Mouse (Mus musculus): ENCODE data around the gene Mxi1. TPM values are rescaled to one million over a fixed set of nuclear protein-coding genes. Genes with fewer than 3 reads are reported as not detected.
A peak's percentile ranks its signal among the peaks of the same experiment; 100 is the strongest.

The Mxi1 gene
- total RNA-seq (2021), result 10 to 100 TPM; 26.1 to 27.1 TPM

- DNase-seq, result peak; percentile 81
These were observed at the start of gene Mxi1 for GRCm38 (mm10) chr19:53310348-53310747. Gene Mxi1 (plus strand): TSS chr19:53310518.

GRCm38 (mm10) chr19:53260828-53261227, 49.5 kb upstream of the Mxi1 start:
- DNase-seq, result no peak

DNA sequence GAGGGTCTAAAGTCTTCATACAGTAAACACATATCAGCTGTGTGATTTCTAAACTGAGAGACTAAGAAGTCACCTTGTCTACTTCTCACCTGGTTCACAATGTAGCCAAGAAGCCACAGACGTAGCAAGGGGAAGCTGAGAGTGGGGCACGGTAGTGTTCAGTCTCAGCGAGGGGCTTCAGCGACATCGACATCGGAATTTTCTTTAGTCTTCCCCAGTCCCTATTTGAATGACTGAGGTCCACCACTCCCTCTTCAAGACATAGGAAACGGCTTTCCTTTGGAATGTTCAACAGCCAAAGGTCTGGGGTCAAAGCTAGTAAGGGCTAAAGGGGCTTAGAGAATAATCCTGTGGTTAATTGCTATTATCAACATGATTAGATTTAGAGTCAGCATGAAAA, 48.3 kb upstream of the Mxi1 start:
- no peak for DNase-seq

GRCm38 (mm10) chr19:53263859-53264733, 46.2 kb upstream of the Mxi1 start:
- DNase-seq, result no peak

GRCm38 (mm10) chr19:53264821-53265727, 45.2 kb upstream of the Mxi1 start:
- no peak for DNase-seq

DNA sequence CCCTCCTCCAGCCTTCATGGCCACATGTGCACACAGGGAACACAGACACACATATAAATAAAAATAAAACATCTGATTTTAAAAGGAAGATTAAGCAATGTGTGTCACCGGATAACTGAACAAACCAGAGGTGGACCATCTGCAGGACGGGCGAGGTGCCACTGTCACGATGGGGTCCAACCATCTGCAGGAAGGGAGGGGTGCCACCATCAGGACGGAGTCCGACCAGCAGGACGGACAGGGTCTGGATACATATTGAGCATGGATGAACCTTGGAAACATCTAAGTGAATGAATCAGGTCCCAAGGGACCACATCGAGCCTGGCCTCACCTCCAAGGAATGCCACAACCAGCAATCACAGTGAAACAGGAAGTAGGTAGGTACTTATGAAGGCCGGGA, 43.0 kb upstream of the Mxi1 start:
- DNase-seq, result no peak

DNA sequence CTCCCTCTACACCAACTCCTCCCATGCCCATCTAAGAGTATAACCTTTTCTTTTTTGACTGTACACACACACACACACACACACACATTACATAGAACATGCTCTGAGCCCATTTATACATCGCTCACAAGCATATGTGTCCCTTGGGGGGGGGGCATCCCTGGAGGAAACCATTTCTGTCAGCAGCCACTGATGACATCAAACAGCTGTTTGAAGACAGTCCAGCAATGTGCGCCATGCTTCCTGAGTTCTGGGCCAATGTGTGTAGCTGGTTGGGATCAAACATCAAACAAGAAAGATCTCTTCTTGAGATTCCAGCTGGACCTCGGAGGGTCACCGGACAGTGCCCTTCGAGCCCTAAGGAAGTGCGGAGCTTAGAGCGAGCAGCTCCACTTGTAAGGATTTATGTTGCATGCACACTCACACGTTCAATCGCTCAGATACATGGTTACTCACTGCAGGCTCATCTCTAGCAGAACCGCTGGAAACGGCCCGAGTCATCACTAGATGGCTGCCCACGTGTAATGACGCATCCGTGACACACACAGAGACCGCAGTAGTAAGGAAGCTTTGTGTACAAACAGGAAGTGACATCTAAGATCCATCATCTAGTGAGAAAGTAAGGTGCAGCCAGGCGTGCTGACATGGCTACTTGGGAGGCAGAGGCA, 37.1 kb upstream of the Mxi1 start:
- peak; percentile 34 for DNase-seq

DNA sequence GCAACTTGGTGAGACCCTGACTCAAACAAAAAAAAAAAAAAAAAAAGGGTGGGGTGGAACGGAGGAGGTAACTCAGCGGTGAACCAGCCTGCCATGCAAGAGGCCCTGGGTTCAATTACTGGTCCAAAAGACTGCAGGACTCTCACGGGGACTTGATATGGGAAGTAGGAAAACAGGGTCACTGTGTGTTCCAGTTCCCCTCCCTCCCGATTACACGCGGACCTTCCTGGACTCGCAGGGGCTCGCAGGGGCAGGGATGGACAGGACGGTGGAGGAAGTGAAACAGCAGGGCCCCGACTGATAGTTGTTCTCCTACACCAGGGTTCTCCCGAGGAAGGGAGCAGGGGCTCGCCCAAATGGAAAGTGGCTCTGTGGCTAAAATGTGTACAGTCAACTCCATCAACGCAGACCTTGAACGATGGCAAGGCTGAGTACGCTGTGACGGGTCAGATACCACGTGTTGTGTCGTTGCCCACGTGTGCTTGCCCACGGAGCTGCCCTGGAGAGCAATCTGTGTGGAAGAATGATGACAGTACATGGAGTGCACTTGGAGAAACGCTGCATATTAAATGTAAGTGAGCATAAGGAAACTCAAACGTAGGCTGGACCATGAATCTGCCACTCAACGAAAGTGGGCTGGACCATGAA, 36.4 kb upstream of the Mxi1 start:
- no peak for DNase-seq

DNA sequence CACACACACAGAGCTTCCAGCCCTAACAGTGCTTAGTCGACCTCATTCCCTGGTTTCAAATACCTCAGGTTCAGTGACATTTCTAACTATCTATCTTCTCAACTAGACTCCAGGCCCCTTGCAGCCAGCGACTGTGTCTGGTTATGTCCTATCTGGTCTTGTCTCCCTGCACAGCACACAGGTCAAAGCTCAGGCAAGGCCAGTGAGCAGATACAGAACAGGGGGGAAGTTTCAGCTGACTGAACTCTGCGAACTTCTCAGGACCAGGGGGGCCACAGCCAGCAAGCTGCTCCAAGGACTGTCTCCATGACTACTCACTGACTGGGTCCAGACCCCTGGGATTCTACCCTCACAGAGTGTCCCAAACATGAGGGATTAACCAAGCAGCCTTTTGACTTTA, 35.1 kb upstream of the Mxi1 start:
- no peak for DNase-seq

DNA sequence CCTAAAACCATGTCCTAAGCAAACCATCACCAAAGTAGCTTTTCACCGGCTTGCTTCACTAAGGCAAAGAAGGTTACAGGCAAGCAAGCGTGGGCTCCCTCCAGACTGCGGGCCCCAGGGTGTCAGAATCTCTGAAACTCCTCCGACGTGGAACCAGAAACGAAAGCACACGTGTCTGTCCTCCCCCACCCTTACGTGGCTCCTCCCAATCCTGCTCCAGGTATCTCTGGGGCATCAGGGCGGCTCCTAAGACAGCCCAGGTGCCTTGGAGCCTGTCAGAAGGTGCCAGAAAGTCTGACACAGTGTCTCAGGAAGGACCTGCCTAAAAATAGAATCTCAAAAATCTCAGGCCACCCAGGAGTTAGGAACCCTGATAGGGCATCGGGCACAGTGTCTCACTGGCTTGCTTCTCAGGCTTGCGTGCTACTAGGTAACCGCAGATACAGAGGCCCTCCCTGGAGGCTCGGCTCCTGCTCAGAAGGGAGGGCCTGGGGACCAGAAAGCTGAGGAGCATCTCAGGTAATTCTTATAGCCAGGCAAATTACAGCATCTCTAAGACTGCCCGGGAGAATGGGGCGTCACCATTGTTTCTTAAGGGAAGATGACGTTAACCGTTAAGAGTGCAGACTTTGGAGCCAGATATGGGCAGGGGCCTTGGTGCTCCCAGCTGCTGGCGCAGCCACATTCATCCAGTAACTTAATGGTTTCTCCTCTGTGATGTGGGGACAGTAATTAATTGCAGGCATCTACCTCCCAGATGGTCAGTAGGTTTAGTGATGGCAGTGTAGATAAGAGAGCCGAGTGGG, 33.2 kb upstream of the Mxi1 start:
- no peak for DNase-seq

DNA sequence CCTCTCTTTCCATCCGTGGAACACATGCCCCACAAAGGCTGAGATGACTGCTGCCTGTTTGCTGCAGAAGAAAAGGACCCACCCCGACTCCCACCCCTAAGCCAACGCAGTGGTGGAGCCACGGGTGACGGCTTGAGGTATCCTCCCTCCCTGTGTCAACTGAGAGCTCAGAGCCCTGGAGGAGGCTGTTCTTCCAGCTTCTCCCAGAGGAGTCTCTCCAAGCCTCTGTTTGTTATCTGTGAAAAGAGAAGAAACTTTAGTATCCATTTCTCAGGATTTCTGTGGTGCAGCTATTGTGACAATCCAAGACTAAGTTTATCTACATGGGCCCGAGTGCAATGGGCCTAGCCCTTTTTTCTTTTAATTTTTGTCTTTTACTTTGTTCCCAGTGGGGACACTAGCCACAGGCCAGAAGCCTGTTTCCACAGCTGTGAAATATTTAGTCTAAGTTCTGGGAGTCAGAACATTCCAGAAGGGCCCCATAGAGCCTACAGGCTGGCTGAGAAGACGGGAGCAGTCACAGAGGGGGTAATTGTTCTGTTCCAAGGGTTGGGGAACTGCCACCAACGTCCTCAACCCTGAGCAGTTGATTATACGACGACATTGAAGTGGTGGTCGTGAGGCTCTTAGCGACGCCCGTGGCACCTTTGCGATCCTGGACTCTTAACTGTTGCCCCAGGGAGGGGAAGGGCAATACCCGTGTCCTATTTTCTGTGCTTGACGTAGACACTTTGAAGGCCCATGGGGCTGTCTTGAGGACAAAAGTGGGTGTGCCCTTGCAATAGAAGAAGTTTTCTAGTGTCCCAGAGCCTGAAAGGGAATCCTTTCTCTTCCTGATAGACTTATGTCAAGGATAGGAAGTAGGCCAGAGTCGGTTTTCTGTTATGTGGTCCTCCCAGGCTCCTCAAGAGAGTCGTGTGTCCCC, 31.6 kb upstream of the Mxi1 start:
- DNase-seq, result peak; percentile 21

- DNase-seq, result no peak
These were observed 30.1 kb upstream of the Mxi1 start for GRCm38 (mm10) chr19:53280254-53280653.

DNA sequence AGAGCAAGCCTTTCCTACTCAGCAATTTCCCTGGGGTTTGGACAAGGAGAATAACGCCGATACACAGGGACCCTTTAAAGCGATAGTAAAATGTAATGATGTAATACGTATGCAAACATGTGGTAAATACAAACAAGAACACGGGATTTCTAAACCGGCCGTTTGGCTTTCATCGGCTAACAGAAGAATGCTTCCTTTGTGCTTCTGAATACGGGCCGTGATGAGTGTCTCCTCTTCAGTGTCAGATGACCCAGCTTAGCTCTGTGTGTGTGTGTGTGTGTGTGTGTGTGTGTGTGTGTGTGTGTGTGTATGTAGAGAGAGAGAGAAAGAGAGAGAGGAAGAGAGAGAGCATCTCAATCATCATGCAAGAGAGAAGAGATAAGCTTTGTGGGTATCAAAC, 27.7 kb upstream of the Mxi1 start:
- DNase-seq, result no peak

- no peak for DNase-seq
These were observed 26.6 kb upstream of the Mxi1 start for GRCm38 (mm10) chr19:53283742-53284141.

DNA sequence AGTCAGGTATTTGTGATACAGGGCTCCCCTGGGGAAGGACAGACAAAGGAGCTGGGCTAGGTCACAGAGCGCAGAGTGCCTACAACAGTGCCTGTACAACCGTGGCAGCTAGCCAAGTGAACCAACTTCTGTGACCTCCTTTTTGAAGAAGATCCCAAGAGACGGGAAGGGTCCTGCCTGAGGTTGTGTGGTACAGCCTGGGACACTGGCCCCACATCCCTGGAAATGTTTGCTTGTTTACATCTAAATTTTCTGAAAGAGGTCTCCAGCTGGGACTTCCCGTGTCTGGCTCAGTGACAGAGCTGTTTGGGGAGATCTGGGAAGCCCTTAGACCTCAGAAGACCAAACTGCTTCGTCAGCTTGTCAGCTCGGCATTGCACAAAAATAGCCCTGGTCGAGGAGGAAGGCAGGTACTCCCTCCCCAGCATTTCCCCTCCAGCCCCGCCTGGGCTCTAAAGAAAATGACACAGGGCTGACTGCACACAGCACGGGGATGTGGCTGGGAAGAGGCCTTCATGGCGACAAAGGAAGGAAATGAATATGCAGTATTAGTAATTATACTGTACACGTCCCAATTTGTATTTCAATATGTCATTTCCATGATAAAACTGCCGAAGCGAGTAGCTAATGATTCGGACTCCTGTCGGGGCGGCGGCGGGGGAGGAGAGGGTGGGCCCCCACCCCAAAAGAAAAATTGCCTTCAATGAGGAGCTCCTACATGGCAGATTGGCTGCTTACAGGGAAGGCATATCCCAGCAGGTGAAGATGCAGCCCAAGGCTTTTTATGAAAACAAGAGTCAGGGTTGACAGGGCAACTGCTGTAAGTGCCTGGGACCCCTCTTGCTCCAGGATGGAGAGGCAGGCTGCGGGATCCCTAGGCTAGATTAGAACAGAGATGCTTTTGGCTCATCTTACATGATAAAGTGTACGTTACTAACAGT, 25.8 kb upstream of the Mxi1 start:
- DNase-seq, result peak; percentile 61

- no peak for DNase-seq
These were observed 13.7 kb upstream of the Mxi1 start for GRCm38 (mm10) chr19:53296331-53297254.

DNA sequence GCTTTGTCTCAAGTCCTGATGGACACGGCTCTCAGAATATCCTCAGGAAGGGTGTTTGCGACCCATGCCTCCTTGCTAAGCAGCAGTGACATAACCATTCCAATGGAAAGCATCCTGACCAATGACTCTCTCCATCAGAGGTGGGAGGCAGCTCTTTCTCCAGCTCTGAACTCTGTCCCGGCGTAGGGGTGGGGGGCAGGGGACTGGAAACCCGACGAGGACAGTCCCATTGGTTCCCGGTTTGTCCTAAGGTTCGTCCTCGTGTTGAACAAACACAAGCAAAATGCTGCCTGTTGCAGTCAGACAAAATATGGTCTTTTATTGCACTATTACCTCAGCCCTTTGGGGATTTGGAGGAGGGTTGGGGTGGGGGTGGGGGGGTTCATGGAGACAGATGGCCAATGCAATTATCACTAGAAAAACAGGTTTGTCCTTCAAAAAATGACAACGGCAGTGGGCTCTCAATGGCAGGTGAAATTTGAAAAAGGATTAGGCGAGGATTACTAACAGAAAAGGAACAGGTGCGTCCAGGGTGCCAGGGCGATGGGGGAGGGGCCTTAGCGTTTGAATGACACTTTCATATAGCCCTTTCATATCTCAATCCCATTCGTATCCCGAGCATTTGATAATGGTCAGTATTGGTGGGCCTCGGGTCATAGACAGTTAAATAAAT, 11.0 kb upstream of the Mxi1 start:
- DNase-seq, result no peak

GRCm38 (mm10) chr19:53299829-53300181, 10.5 kb upstream of the Mxi1 start:
- DNase-seq, result no peak

Measured in heart, postnatal 4 days (tissue).